Mouse (Mus musculus) telencephalon, adult 2 months (tissue): ENCODE results near the gene Icam2.
A peak's percentile ranks its signal among the peaks of the same experiment; 100 is the strongest.
"Not testable (repeated sequence)": the region's sequence is repeated elsewhere in the genome, so short reads cannot be mapped to it uniquely, and the experiment has no call there.

Source experiments
- DNase-seq: peaks from one replicate; pipeline ENCODE4 v3.0.0-alpha.2; 2011; ENCODE audit warnings: low read depth, low spot score

The Icam2 gene

DNA sequence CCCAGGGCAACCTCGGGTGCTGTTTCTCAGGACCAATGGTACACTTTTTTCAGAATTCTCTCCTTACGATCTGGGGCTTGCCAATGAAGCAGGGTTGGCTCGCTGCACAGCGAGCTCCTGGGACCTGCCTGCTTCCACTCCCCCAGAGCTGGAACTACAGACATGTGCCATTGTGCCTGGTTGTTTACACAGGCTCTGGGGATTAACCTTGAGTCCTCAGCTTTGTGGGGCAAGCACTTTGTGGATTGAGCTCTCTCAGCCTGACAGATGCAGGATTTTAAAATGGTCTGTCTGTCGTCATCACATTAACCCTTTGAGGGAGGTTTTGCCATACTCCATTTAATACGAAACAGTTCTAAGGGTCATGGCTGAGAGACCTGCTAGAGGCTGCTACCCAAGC lies 43.0 kb downstream of the Icam2 start:
- DNase-seq = no peak

DNA sequence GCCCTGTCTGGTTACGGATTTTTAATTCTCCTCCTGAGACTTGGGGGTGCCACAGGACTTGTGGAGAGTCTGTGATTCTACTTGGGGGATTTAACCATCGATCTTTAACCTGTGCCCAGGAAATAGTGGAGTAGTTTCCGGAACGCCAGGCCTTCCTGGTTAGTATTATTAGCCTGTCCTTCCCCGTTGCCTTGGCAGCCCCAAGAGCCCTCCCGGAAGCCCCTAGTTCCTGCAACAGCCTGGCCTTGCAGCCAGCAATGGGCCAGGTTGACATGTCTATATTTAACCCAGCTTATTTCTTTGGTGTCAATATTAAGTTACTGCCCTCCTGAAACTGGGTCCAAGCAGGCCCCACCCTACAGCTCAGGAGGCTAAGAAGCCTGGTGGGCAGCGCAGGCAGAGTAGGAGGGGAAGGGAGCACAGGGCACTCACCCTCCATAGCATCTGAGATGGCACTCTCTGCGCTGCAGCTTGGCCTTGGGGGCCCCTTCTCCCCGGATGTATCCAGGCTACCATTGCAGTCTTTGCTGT lies 46.8 kb downstream of the Icam2 start:
- no peak for DNase-seq

DNA sequence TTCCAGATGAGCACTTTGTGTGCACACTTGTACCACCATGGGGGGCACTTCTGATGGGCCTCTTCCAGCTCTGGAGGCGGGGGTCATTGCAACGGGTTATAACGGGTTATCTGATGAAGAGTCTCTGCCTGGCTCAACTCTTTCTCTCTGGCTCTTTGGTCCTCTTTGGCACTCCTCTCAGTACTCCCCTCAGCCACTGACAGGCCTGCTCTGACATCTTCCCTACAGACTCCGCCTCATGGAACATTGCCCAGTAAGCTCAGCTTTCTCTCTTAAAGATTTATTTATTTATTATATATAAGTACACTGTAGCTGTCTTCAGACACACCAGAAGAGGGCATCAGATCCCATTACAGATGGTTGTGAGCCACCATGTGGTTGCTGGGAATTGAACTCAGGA lies 48.6 kb downstream of the Icam2 start:
- not testable (repeated sequence) for DNase-seq

DNA sequence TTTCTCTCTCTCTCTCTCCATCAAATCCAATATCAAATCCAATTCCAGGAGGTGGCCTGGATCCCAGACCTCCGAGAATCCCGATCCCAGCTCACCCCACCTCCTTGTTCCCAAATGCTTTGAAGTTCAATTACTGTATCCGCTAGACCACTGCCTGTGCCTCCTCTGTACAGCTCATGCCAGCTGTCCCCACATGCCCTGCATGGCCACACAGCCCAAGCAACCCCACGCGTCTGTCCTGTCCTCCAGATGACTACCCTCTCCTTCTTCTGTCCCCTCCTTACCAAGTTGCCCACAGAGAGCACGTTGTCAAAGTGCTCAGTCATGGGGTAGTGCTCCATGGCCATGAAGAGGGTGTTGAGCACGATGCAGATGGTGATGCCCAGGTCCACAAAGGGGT lies 49.0 kb downstream of the Icam2 start:
- no peak for DNase-seq

DNA sequence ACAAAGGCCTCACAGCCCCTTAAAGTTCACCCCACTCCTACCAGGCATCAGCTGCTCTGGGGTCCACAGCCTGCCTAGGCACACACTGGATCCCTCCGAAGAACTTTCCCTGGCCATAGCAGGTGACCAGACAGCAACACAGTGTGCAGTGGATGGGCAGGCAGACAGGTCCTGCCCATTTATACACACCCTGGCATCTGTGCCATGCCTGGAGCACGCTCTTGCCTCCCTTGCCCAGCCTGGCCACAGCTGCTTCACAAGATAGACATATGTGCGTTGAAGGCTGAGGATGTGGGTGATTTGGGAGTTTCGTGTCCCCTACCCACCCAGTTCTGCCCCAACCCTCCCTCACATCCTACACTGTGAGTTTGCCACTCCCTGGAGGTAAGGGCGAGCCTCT lies 49.8 kb downstream of the Icam2 start:
- no peak for DNase-seq

DNA sequence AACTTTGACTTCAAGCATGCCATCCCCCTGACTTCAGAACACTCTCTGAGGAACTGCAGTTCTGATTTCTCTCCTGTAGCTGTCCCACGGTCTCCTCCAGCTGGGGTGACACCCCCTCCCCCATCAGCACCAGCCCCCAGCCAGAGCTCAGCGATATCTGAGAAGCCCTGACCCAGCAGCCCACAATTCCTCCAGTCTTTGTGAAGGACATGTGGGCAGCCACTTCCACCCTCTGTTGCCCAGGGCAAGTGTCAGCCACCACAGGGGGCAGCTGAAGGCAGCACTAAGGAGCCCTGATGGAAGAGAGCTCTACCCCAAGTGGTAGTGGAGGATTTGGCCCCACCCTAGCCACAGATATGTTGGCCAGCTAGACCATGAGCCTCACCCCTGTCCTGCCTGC lies 53.8 kb downstream of the Icam2 start:
- no peak for DNase-seq

DNA sequence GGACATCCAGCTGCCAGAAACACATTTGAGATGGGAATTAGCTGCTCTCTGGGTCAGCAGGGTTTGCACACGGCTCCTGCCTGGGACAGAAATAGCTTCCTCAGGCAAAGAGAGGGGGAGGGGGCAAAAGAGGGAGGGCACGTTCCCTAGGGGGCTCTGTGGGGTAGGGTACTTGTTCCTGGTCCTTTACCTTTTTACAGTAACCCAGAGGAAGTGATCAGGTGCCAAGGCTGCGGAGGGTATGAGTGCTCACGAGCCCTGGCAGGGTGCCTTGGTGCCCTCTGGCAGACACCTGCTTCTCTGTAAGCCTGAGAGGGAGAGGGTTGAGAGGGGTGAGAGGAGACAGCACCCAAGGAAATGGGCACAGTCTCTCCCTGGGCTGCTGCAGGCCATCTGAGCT lies 55.4 kb downstream of the Icam2 start:
- DNase-seq = no peak

DNA sequence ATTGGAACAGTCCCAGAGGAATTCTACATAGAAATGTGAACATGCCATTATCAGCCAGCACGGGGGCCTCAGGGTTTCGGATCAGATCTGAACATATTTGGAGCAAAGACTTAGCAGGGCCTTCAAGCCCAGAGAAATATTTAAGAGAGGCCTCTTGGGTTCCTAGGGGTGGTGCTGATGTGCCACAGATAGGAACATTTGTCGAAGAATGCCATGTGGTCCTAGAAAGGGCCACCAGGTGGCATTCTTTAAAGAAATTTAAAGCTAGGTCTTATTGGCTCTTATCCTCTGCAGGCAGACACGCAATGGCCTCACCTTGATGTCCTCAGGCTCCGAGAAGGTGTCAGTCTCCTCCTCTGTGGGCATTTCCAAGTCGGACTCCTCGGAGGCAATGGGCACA lies 58.2 kb downstream of the Icam2 start:
- peak; percentile 35 for DNase-seq

DNA sequence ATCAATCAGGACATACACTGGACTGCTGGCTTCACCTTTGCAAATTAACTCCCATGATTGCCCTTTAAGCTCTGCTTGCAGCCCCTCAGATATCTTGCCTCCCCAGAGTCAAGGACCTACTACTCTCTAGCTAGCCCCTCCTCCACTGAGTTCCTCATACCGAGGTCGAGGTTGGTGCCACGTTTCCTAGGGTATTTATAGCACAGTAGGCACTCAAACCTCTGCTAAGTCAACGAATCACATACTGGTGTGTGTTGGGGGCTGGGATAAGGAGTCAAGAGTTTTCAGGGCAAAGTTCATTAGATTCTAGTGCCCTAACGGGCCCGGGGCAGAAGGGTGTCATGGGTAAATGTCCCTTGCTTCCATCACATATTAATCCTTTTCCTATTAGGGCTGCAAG lies 58.7 kb downstream of the Icam2 start:
- DNase-seq = no peak

DNA sequence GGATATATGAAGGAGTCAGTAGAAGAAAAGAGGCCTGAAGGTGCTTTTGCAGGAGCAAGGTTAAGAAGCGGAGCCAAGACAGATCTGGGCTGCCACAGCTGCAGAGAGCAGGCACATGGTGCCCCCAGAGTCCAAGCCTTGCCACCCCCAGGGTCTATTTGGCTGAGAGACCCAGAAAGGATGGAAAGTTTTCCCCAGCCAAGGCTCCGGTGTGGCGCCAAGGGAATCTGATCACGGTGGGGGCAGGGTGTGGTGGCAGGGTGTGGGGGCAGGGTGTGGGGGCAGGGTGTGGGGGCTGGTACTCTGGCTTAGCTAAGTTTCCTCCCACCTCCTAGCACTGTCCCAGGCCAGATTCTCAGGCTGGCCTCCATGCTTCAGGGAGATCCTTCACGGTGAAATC lies 59.4 kb downstream of the Icam2 start:
- no peak for DNase-seq
